Mouse (Mus musculus) megakaryocyte, embryonic 14.5 days (primary cell): ENCODE measurements at regions not wholly inside any gene's neighbourhood (a gene's known extent, or its start where the extent isn't known, plus 50 kb on each side); places are given as distances from the start of the nearest gene placed in this dataset.
A peak's percentile ranks its signal among the peaks of the same experiment; 100 is the strongest.

Experiments
- H3K27me3 ChIP-seq: replicated peaks from 2 replicates; pipeline ENCODE3; 2012; ENCODE audit warnings: inconsistent platforms
- H3K36me3 ChIP-seq: replicated peaks from 2 replicates; pipeline ENCODE3; 2012; ENCODE audit warnings: low read length, inconsistent platforms, mixed read lengths
- H3K4me1 ChIP-seq: 2 replicates; pipeline ENCODE4 v1.6.1; 2012; ENCODE audit warnings: inconsistent platforms
- H3K4me3 ChIP-seq: replicated peaks from 2 replicates; pipeline ENCODE3; 2012; ENCODE audit warnings: moderate library complexity, mild to moderate bottlenecking, inconsistent platforms
- H3K9me3 ChIP-seq: 2 replicates; pipeline ENCODE4 v1.6.1; 2012; ENCODE audit warnings: inconsistent platforms
- FLI1 ChIP-seq: IDR thresholded peaks from 2 replicates; pipeline ENCODE4 v1.6.1; 2012; ENCODE audit warnings: low read length, inconsistent platforms, mixed read lengths
- GATA1 ChIP-seq: IDR thresholded peaks from 3 replicates; pipeline ENCODE4 v1.6.1; 2012; ENCODE audit warnings: mixed read lengths, low read length, inconsistent platforms, borderline replicate concordance

DNA sequence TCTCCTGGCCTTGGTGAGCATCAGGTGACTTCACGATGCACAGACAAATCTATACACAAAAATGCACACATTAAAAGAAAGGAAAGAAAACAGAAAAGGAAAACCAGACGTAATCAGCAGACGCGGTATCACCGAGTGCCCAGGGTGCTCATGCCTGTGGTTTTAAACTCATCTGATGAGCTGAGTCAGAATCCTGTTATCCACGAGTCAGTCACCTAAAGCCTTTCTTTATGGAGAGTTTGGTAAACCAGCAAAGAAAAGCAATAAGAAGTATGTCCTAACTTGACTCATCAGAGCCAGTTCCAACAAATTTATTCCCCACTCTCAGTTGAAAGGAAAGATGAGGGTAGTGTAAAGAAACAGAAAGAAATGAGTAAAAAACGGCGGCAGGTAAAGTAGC is 391.5 kb downstream of the Cd83 start:
- Histone ChIP-seq H3K27me3 (peaks cover 2% of the 10 kb centered on the region), H3K9me3 (no peaks in the 10 kb centered on the region), H3K4me3 (no peak overlapping the region), H3K4me1 (peaks cover 44% of the 10 kb centered on the region), H3K36me3 (no peaks in the 10 kb centered on the region)
- no peak for TF ChIP-seq GATA1
- no peak for TF ChIP-seq FLI1

DNA sequence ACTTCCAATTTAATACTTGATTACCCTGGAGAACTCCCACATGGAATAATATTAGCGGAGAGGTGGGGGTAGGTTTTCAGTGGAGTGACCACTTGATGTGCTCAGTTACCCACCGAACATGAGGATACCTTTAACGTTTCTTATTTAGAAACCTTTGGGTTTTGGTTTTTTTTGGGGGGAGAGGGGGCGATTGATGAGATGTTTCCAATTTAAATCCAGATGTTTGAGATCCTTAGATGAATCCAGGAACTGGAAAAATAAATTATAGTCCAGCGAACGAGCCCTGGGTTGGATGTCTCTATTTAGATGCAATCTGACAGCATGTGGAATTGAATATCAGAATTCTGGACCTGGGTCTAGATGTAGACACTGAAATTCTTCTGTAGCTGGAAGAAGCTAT is 393.4 kb downstream of the Cd83 start:
- Histone ChIP-seq H3K4me1 (peaks cover 26% of the 10 kb centered on the region), H3K36me3 (no peaks in the 10 kb centered on the region), H3K9me3 (no peaks in the 10 kb centered on the region), H3K4me3 (no peak overlapping the region), H3K27me3 (peaks cover 6% of the 10 kb centered on the region)
- TF ChIP-seq FLI1 (no peak), GATA1 (no peak)

DNA sequence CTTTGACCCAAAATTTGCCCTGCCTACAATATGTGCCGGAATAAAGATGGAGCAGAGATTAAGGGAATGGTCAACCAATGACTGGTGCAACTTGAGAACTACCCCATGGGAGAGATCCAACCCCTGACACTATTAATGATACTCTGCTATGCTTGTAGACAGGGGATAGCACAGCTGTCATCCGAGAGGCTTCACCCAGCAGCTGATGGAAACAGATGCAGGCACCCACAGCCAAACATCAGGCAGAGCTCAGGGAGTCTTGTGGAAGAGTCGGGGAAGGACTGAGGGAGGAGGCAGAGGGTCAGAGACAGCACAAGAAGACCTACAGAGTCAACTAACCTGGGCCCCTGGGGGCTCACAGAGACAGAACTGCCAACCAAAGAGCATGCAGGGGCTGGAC is 395.8 kb downstream of the Cd83 start:
- Histone ChIP-seq H3K4me1 (peaks cover 28% of the 10 kb centered on the region), H3K9me3 (no peaks in the 10 kb centered on the region), H3K4me3 (no peak overlapping the region), H3K36me3 (no peaks in the 10 kb centered on the region), H3K27me3 (peaks cover 20% of the 10 kb centered on the region)
- TF ChIP-seq GATA1 (no peak), FLI1 (no peak)

DNA sequence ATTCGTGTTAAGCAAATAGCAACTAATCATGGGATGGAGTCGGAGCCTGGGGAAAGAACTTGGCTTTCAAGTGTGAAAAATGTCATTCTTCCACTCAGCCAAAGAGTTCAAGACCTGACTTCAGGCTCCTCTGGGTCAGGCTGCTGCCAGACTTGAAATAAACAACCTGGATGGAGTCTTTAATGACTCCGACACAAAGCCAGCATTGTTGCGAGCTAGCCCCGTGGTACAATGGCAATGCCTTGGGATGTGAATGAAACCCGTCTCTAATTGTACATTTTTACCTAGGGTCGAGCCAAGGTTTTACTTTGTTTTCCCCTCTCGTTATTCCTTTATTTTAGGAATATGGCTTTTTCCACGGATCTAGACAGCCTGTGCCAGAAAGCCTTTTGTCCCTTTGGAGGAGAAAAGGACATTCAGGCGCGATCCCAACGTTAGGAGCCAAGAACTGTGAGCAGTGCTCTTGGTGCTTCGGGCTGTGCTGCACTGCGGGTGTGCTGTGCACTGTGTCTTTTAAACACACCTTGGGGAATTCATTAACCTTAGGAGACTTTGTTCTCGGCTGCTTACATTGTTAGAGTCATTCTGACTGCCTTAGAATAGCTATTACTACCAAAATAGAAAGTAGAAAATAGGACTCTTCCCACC is 398.1 kb downstream of the Cd83 start:
- TF ChIP-seq FLI1 (no peak), GATA1 (no peak)

DNA sequence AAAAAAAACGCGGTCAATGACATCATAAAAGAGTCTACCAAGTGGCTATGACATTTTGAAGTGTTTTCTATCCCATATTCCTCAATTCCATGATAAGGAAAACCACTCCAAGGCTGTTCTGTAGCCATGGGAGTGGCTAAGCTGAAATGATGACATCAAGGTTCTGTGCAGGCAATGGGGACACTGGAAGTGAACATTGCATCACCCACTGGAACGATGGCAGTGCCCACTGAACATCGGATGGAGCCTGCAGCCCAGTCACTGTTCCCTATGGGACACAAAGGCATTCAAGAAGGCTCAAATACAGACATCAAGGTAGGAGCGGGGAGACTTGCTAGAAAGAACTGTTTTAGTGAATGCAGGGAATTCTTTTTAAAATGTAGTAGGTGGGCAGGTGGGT is 410.8 kb downstream of the Cd83 start:
- H3K4me1 ChIP-seq, result peaks cover 35% of the 10 kb centered on the region
- H3K9me3 ChIP-seq, result no peaks in the 10 kb centered on the region
- H3K4me3 ChIP-seq, result no peak overlapping the region
- no peaks in the 10 kb centered on the region for H3K36me3 ChIP-seq
- no peak for TF ChIP-seq FLI1
- TF ChIP-seq GATA1, result no peak
- H3K27me3 ChIP-seq, result peaks cover 11% of the 10 kb centered on the region

More for the DNA sequence above, 398.1 kb downstream of the Cd83 start:
- no peaks in the 10 kb centered on the region for H3K36me3 ChIP-seq
- H3K27me3 ChIP-seq, result peaks cover 23% of the 10 kb centered on the region
- no peaks in the 10 kb centered on the region for H3K9me3 ChIP-seq
- H3K4me3 ChIP-seq, result no peak overlapping the region
- H3K4me1 ChIP-seq, result peaks cover 12% of the 10 kb centered on the region; the same call in 1 of the 2 replicates

DNA sequence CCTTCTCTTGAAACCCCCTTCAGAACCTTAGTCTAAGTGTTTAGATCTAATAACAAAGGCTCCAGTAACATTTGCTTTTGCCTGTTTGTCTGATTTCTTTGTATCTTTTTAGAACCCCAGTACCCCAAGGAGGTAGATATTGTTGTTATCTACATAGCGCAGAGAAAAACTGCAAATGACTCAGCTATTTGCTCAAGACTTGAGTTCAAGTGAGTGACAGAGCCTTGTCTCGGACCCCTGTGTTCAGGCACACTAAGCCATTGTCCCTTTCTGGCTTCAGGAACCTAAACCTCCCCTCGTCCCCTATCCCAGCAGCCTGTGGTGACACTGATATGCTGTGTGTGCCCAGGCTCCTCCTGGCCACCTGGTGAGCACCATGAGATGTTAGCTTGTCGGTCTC is 421.5 kb downstream of the Cd83 start:
- Histone ChIP-seq H3K27me3 (peaks cover 29% of the 10 kb centered on the region), H3K4me1 (peaks cover 59% of the 10 kb centered on the region), H3K4me3 (peak overlapping the region; percentile 54), H3K9me3 (peaks cover 4% of the 10 kb centered on the region; the same call in 1 of the 2 replicates), H3K36me3 (no peaks in the 10 kb centered on the region)
- no peak for TF ChIP-seq FLI1
- no peak for TF ChIP-seq GATA1

DNA sequence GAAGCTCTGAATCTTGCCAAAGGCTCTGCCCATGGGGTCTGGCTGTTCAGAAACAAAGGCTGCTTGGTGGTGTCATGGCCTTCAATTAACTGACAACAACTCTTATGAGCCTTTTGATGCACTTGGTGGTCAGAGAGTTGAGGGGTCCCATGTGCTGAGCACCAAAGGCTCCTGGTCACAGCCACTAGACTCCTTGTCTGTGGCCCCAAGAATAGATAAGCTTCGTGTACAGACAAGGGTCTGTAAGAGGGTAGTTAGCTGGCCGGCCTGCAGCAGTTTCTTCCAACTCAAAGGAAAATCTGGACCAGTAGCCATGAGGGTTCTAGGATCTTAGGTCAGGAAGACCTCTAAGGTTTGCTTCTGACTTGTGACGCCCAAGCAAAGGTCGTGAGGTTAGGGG is 421.9 kb downstream of the Cd83 start:
- TF ChIP-seq FLI1 (no peak), GATA1 (no peak)
- H3K36me3 ChIP-seq, result no peaks in the 10 kb centered on the region
- H3K9me3 ChIP-seq, result peaks cover under 1% of the 10 kb centered on the region; the same call in 1 of the 2 replicates
- H3K27me3 ChIP-seq, result peaks cover 33% of the 10 kb centered on the region
- H3K4me3 ChIP-seq, result no peak overlapping the region
- peaks cover 63% of the 10 kb centered on the region for H3K4me1 ChIP-seq

DNA sequence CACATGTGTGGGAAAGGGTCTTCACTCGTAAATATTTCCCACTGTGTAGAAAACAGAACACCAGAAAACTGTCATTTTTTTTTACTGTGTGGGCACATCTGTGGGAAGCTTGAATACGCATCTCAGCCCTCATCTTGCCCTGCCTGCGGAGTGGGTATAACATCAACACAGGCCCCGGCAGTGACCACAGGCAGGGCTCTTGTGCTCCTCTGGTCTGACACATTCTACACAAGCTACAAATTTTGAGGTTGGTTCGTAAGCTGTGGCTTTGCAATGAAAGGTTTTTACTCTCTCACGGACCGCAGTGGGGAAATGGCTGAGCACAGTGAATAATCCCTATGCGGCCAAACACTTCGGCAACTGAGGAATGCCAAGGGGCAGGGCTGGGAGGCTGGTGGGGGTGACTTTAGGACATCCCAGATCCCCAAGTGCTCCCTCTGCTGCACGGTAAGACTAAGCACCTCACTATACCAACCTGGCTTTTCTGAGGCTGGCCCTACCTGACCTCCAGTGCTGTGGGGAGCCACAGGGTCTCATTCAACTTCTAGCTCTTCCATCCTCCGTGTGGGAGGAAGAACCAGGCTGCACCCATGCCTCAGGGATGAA is 422.9 kb downstream of the Cd83 start:
- Histone ChIP-seq H3K36me3 (no peaks in the 10 kb centered on the region), H3K4me1 (peaks cover 67% of the 10 kb centered on the region), H3K27me3 (peaks cover 35% of the 10 kb centered on the region), H3K4me3 (no peak overlapping the region), H3K9me3 (no peaks in the 10 kb centered on the region)
- TF ChIP-seq FLI1 (no peak), GATA1 (no peak)

DNA sequence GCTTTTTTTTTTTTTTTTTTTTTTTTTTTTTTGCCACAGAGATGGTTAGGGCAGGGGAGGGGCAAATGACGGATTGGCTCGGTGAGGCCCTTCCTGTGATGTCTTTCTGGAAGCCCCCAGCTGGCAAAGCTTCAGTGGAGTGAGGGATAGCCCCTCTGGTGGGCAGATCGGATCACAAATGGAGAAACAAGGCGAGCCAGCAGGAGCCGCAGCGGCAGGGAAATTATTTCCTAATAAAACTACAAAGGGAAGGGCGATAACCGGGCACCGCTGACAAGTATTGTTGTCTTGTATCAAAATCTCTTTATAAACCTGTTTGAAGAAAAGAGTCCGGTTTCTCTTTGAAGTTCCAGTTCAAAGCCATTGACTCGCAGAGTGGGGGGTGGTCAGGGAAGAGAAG is 424.5 kb downstream of the Cd83 start:
- TF ChIP-seq GATA1, result no peak
- TF ChIP-seq FLI1, result no peak
- Histone ChIP-seq H3K27me3 (peaks cover 40% of the 10 kb centered on the region), H3K4me1 (peaks cover 75% of the 10 kb centered on the region)

DNA sequence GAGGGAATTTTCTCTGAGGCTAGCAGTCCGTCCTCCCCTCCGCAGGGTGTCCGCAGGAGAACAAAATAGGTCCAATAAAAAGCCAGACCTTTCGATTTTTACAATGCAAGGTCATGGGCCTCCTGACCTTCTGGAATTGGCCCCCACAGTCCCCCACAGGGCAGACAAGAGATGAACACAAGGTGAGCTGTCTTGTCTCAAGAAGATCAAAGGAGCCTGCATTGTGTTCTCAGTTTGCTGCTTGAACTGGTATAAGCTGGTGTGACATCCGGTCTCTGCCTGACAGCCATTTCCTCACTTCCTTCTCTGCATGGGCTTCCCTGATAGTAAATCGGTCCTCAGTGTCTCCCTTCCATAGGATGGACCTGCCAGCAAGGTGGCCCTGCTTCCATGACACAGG is 425.5 kb downstream of the Cd83 start:
- Histone ChIP-seq H3K9me3 (no peaks in the 10 kb centered on the region), H3K4me3 (peak overlapping the region; percentile 8), H3K36me3 (no peaks in the 10 kb centered on the region), H3K4me1 (peaks cover 68% of the 10 kb centered on the region), H3K27me3 (peaks cover 40% of the 10 kb centered on the region)
- TF ChIP-seq FLI1 (no peak), GATA1 (no peak)

More for the DNA sequence above, 424.5 kb downstream of the Cd83 start:
- Histone ChIP-seq H3K36me3 (no peaks in the 10 kb centered on the region), H3K9me3 (no peaks in the 10 kb centered on the region), H3K4me3 (no peak overlapping the region)
